Mouse (Mus musculus): ENCODE results near the gene Arpc2. TPM values are rescaled to one million over a fixed set of nuclear protein-coding genes. Genes with fewer than 3 reads are reported as not detected.

Arpc2 gene
- polyA plus RNA-seq, 1 experiment from 2014 or later, result 238 TPM

- no peak overlapping the region for H3K9ac ChIP-seq (replicated peaks)
- no peaks in the 10 kb centered on the region for H3K9me3 ChIP-seq (ENCODE audit: low read length)
- H3K36me3 ChIP-seq (replicated peaks; ENCODE audit: insufficient read depth, low read length), result peaks cover 24% of the 10 kb centered on the region
- H3K4me1 ChIP-seq (ENCODE audit: insufficient read depth), result peaks cover 34% of the 10 kb centered on the region
- H3K27me3 ChIP-seq (ENCODE audit: insufficient read depth, low read length), result no peaks in the 10 kb centered on the region
- H3K4me3 ChIP-seq (ENCODE audit: low read depth, low read length), result no peak overlapping the region
- TF ChIP-seq EP300 (IDR thresholded peaks at IDR 0.05; ENCODE audit: low read depth) (no peak), CTCF (IDR thresholded peaks at IDR 0.05; ENCODE audit: low read depth) (no peak)
- 85% methylated on average over 3 of the region's 3 CpGs for WGBS (ENCODE audit: insufficient replicate concordance)
- no peak for DNase-seq
- H3K27ac ChIP-seq (ENCODE audit: low read depth), result no peak overlapping the region; the same call in 1 of the 2 replicates
- H3K4me2 ChIP-seq (ENCODE audit: low read depth, low read length), result no peak overlapping the region
- ATAC-seq, result no peak
Observed at GRCm38 (mm10) chr1:74294090-74294643, 58.3 kb downstream of the Arpc2 start.

GRCm38 (mm10) chr1:74294733-74295455 lies 59.0 kb downstream of the Arpc2 start:
- Histone ChIP-seq H3K27me3 (ENCODE audit: insufficient read depth, low read length) (no peaks in the 10 kb centered on the region), H3K4me1 (ENCODE audit: insufficient read depth) (peaks cover 41% of the 10 kb centered on the region), H3K27ac (ENCODE audit: low read depth) (peak overlapping the region; percentile 96), H3K4me2 (ENCODE audit: low read depth, low read length) (peak overlapping the region; percentile 74), H3K36me3 (replicated peaks; ENCODE audit: insufficient read depth, low read length) (peaks cover 24% of the 10 kb centered on the region), H3K9me3 (ENCODE audit: low read length) (no peaks in the 10 kb centered on the region), H3K9ac (replicated peaks) (peak overlapping the region; percentile 72), H3K4me3 (ENCODE audit: low read depth, low read length) (0 out of 2 replicates have a peak overlapping the region, but pooled peaks have one; percentile 40)
- no peak; the same call in 1 of the 2 replicates for ATAC-seq
- TF ChIP-seq EP300 (IDR thresholded peaks at IDR 0.05; ENCODE audit: low read depth) (no peak), CTCF (IDR thresholded peaks at IDR 0.05; ENCODE audit: low read depth) (0 out of 2 replicates have a peak, but pooled peaks have one; percentile 2)
- 65% methylated on average over 6 of the region's 6 CpGs for WGBS (ENCODE audit: insufficient replicate concordance)
- no peak for DNase-seq

- TF ChIP-seq CTCF (IDR thresholded peaks at IDR 0.05; ENCODE audit: low read depth) (no peak), EP300 (IDR thresholded peaks at IDR 0.05; ENCODE audit: low read depth) (peak; percentile 56; the same call in 1 of the 2 replicates)
- no peaks in the 10 kb centered on the region for H3K27me3 ChIP-seq (ENCODE audit: insufficient read depth, low read length)
- peaks cover 41% of the 10 kb centered on the region for H3K4me1 ChIP-seq (ENCODE audit: insufficient read depth)
- H3K4me3 ChIP-seq (ENCODE audit: low read depth, low read length), result peak overlapping the region; percentile 40
- peak overlapping the region; percentile 72 for H3K9ac ChIP-seq (replicated peaks)
- peak overlapping the region; percentile 96 for H3K27ac ChIP-seq (ENCODE audit: low read depth)
- peak; percentile 95 for ATAC-seq
- H3K4me2 ChIP-seq (ENCODE audit: low read depth, low read length), result peak overlapping the region; percentile 74
- peaks cover 24% of the 10 kb centered on the region for H3K36me3 ChIP-seq (replicated peaks; ENCODE audit: insufficient read depth, low read length)
- DNase-seq, result peak; percentile 70
- 29% methylated on average over 9 of the region's 9 CpGs for WGBS (ENCODE audit: insufficient replicate concordance)
- H3K9me3 ChIP-seq (ENCODE audit: low read length), result no peaks in the 10 kb centered on the region
Observed at GRCm38 (mm10) chr1:74295456-74296171, 59.7 kb downstream of the Arpc2 start.

DNA sequence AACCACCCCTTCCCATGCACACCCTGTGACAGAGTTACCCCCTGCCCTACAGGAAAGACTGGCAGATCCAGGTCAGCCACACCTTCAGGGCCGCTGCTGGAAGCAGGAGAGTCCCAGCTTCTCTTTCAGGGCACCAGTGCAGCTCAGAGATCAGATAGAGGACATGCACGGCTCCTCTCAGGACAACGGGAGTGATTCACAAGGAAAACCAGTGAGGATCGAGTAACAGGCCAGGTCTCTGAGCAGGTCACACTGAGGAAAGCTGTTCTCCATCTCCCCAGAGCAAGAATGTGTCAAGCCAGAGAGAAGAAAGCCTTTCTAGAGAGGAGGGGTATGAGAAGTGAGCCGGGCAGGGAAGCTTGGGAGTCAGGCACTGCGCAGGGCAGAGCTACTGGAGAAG lies 60.6 kb downstream of the Arpc2 start:
- Histone ChIP-seq H3K27me3 (ENCODE audit: insufficient read depth, low read length) (no peaks in the 10 kb centered on the region), H3K4me2 (ENCODE audit: low read depth, low read length) (peak overlapping the region; percentile 74), H3K36me3 (replicated peaks; ENCODE audit: insufficient read depth, low read length) (peaks cover 21% of the 10 kb centered on the region), H3K9ac (replicated peaks) (peak overlapping the region; percentile 72), H3K4me3 (ENCODE audit: low read depth, low read length) (peak overlapping the region; percentile 40), H3K27ac (ENCODE audit: low read depth) (peak overlapping the region; percentile 96), H3K4me1 (ENCODE audit: insufficient read depth) (peaks cover 47% of the 10 kb centered on the region), H3K9me3 (ENCODE audit: low read length) (no peaks in the 10 kb centered on the region)
- 60% methylated on average over 6 of the region's 6 CpGs for WGBS (ENCODE audit: insufficient replicate concordance)
- DNase-seq, result no peak
- TF ChIP-seq CTCF (IDR thresholded peaks at IDR 0.05; ENCODE audit: low read depth) (no peak), EP300 (IDR thresholded peaks at IDR 0.05; ENCODE audit: low read depth) (no peak)
- ATAC-seq, result no peak

- no peaks in the 10 kb centered on the region for H3K27me3 ChIP-seq (ENCODE audit: insufficient read depth, low read length)
- H3K9me3 ChIP-seq (ENCODE audit: low read length), result no peaks in the 10 kb centered on the region
- no peak for DNase-seq
- no peak for TF ChIP-seq CTCF (IDR thresholded peaks at IDR 0.05; ENCODE audit: low read depth)
- TF ChIP-seq EP300 (IDR thresholded peaks at IDR 0.05; ENCODE audit: low read depth), result no peak
- no peak overlapping the region for H3K4me3 ChIP-seq (ENCODE audit: low read depth, low read length)
- peak overlapping the region; percentile 8; the same call in 1 of the 2 replicates for H3K9ac ChIP-seq (replicated peaks)
- peaks cover 49% of the 10 kb centered on the region for H3K4me1 ChIP-seq (ENCODE audit: insufficient read depth)
- H3K4me2 ChIP-seq (ENCODE audit: low read depth, low read length), result peak overlapping the region; percentile 74; the same call in 1 of the 2 replicates
- no peak for ATAC-seq
- peak overlapping the region; percentile 96 for H3K27ac ChIP-seq (ENCODE audit: low read depth)
- WGBS (ENCODE audit: insufficient replicate concordance), result 70% methylated on average over 3 of the region's 3 CpGs
- peaks cover 15% of the 10 kb centered on the region for H3K36me3 ChIP-seq (replicated peaks; ENCODE audit: insufficient read depth, low read length)
Observed at GRCm38 (mm10) chr1:74297269-74297668, 61.4 kb downstream of the Arpc2 start.

All from liver, postnatal 0 days (tissue).